Mouse (Mus musculus) forebrain, embryonic 14.5 days (tissue): Measurements from ENCODE around the gene 2700081O15Rik. TPM values are rescaled to one million over a fixed set of nuclear protein-coding genes. Genes with fewer than 3 reads are reported as not detected.

Experiments used
- ATAC-seq: fragments of 200-750 bp; cut with Nextera tagmentation; 2 replicates; pipeline ENCODE4 v1.8.0; 2017; ENCODE audit warnings: mild to moderate bottlenecking, moderate library complexity
- DNase-seq: peaks from one replicate; pipeline ENCODE4 v3.0.0-alpha.2; 2015; ENCODE audit warnings: low spot score
- H3K27ac ChIP-seq: fragments of 300-500 bp; sonication (generic); 2 replicates; pipeline ENCODE4 v1.5.1; 2014; ENCODE audit warnings: low read depth, mild to moderate bottlenecking, control low read depth, low read length, moderate library complexity
- H3K27me3 ChIP-seq: fragments of 300-500 bp; sonication (generic); replicated peaks from 2 replicates; pipeline ENCODE4 v1.6.1; 2014; ENCODE audit warnings: low read length, control low read depth, mixed read lengths; ENCODE audit not compliant: control insufficient read depth, insufficient read depth
- H3K36me3 ChIP-seq: fragments of 300-500 bp; sonication (generic); 2 replicates; pipeline ENCODE4 v1.6.1; 2014; ENCODE audit warnings: low read length, control low read depth; ENCODE audit not compliant: control insufficient read depth, insufficient read depth
- H3K4me1 ChIP-seq: fragments of 300-500 bp; sonication (generic); 2 replicates; pipeline ENCODE4 v1.6.1; 2014; ENCODE audit warnings: antibody characterized with exemption, low read length, control low read depth; ENCODE audit not compliant: control insufficient read depth, insufficient read depth
- H3K4me2 ChIP-seq: fragments of 300-500 bp; sonication (generic); 2 replicates; pipeline ENCODE4 v1.6.1; 2014; ENCODE audit warnings: mild to moderate bottlenecking, control low read depth, low read length
- H3K4me3 ChIP-seq: fragments of 300-500 bp; sonication (generic); 2 replicates; pipeline ENCODE4 v1.5.1; 2014; ENCODE audit warnings: low read depth, low read length, control low read depth
- H3K9ac ChIP-seq: fragments of 300-500 bp; sonication (generic); 2 replicates; pipeline ENCODE4 v1.6.1; 2014; ENCODE audit warnings: mild to moderate bottlenecking, low read length, control low read depth, moderate library complexity
- H3K9me3 ChIP-seq: fragments of 300-500 bp; sonication (generic); replicated peaks from 2 replicates; pipeline ENCODE4 v1.6.1; 2016; ENCODE audit warnings: low read length, control low read depth, mixed read lengths; ENCODE audit not compliant: control insufficient read depth
- WGBS: fragments of 180-500 bp; shearing (Covaris S2); extraction: QIAGEN DNeasy Blood & Tissue Kit; methylation state at CpG from one replicate; pipeline ENCODE4 v1.1.7; 2014; 5-methylcytosine and 5-hydroxymethylcytosine counted together
- microRNA-seq: library from miRNA; unstranded; fragments of <30 nt; microRNA quantifications from one replicate; pipeline ENCODE4, GENCODE M21; 2016
- polyA plus RNA-seq: library from polyadenylated mRNA; unstranded; fragments of >200 nt; fragmentation: Nextera tagmentation; extraction: Ambion mirVana; gene quantifications from 2 replicates; pipeline ENCODE4 v1.2.1, GENCODE M21; 2014

2700081O15Rik gene
- polyA plus RNA-seq, 1 experiment from 2014 or later = 24.7 TPM

DNA sequence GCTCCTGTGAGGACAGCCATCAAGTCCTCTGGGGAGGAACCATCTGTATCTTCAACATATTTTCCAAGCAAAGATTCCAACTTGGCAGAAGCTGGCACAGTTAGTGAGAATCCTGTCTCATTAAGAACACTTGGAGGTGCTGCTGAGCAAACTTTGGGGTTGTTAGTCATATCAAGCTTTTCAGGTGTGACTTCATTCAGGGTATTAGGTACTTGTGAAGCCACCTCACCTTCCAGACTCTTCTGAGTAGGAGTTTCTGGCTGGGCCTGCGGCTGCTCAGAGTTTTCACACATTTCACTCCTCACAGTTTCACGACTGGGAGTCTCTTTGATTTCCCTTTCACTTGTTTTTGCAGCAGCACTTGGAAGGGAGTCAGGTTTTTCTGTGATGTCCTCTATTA is 39.4 kb downstream of the 2700081O15Rik start:
- no peak overlapping the region for H3K9ac ChIP-seq
- H3K9me3 ChIP-seq = no peaks in the 10 kb centered on the region
- DNase-seq = no peak
- H3K4me1 ChIP-seq = no peaks in the 10 kb centered on the region
- H3K4me2 ChIP-seq = no peak overlapping the region
- WGBS = 87% methylated on average over 2 of the region's 2 CpGs
- H3K4me3 ChIP-seq = no peak overlapping the region
- H3K36me3 ChIP-seq = peaks cover 20% of the 10 kb centered on the region
- no peak overlapping the region for H3K27ac ChIP-seq
- no peaks in the 10 kb centered on the region for H3K27me3 ChIP-seq
- no peak for ATAC-seq

DNA sequence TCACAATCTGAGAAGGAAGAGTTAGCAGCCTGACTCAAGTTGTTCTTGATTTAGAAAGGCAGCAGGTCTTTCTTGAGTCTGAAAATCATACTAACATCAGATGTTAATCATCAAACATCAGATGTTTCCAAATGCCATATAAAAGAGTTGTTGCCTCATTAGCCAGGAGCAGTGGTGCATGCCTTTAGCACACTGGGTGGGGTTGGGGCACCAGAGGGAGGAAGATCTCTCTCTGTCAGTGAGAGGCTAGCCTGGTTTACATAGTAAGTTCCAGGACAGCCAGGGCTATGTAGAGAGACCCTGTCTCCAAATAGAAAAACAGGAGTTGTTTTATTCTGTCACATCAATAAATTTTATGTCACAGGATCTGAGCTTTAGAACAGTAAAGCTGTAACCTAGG is 41.5 kb downstream of the 2700081O15Rik start:
- H3K4me2 ChIP-seq = no peak overlapping the region
- H3K4me3 ChIP-seq = no peak overlapping the region
- H3K36me3 ChIP-seq = peaks cover 22% of the 10 kb centered on the region
- no peaks in the 10 kb centered on the region for H3K9me3 ChIP-seq
- no peak for ATAC-seq
- H3K27ac ChIP-seq = no peak overlapping the region
- H3K4me1 ChIP-seq = no peaks in the 10 kb centered on the region
- no peak for DNase-seq
- H3K9ac ChIP-seq = no peak overlapping the region
- H3K27me3 ChIP-seq = no peaks in the 10 kb centered on the region

DNA sequence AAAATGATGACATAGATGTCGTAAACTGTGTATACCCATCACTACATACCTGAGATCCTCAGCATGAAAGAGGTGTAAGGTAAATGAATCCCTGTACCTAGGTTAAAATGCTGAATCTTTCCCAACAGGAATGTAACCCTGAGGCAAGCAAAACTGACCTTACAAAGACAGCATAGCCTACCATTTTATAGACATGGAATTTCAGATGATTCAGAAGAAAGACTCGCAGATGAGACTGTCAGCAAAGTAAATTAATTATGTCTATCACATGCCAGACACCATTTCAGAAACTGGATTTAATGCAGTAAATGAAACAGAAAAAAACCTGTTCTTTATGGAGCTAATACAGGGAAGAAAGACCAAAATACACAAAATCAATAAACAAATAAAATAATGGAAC is 41.9 kb downstream of the 2700081O15Rik start:
- 90% methylated on average over 2 of the region's 2 CpGs for WGBS

GRCm38 (mm10) chr19:7467915-7468314 is 50.5 kb downstream of the 2700081O15Rik start:
- Histone ChIP-seq H3K4me2 (no peak overlapping the region), H3K4me3 (no peak overlapping the region), H3K4me1 (0 out of 2 replicates have a peak, but pooled peaks cover 5% of the 10 kb centered on the region), H3K27me3 (no peaks in the 10 kb centered on the region), H3K27ac (no peak overlapping the region), H3K36me3 (peaks cover 24% of the 10 kb centered on the region; the same call in 1 of the 2 replicates), H3K9ac (no peak overlapping the region), H3K9me3 (no peaks in the 10 kb centered on the region)
- ATAC-seq (no peak), DNase-seq (no peak)

More for the DNA sequence above, 41.9 kb downstream of the 2700081O15Rik start:
- DNase-seq = no peak
- no peak for ATAC-seq
- H3K9me3 ChIP-seq = no peaks in the 10 kb centered on the region
- no peak overlapping the region for H3K4me2 ChIP-seq
- no peaks in the 10 kb centered on the region for H3K4me1 ChIP-seq
- no peaks in the 10 kb centered on the region for H3K27me3 ChIP-seq
- H3K4me3 ChIP-seq = no peak overlapping the region
- H3K27ac ChIP-seq = no peak overlapping the region
- H3K36me3 ChIP-seq = peaks cover 22% of the 10 kb centered on the region
- H3K9ac ChIP-seq = no peak overlapping the region

GRCm38 (mm10) chr19:7470643-7471042 is 53.2 kb downstream of the 2700081O15Rik start:
- H3K36me3 ChIP-seq = peaks cover 37% of the 10 kb centered on the region; the same call in 1 of the 2 replicates
- no peak overlapping the region for H3K9ac ChIP-seq
- H3K27me3 ChIP-seq = no peaks in the 10 kb centered on the region
- WGBS = 93% methylated on average over 2 of the region's 2 CpGs
- ATAC-seq (no peak), DNase-seq (no peak)
- 0 out of 2 replicates have a peak, but pooled peaks cover 5% of the 10 kb centered on the region for H3K4me1 ChIP-seq
- H3K9me3 ChIP-seq = no peaks in the 10 kb centered on the region
- no peak overlapping the region for H3K4me2 ChIP-seq
- H3K27ac ChIP-seq = no peak overlapping the region
- no peak overlapping the region for H3K4me3 ChIP-seq

Small RNAs within 50 kb of the gene (microRNA-seq; reads per million reads assigned to microRNA genes)
- gene Mir6991 = 3.6 reads per million, percentile 20 among the genes with 10 or more reads in this experiment

Other genes with a start within 250 kb of the 2700081O15Rik start
- 262 TPM in 2 replicates for gene Otub1, start 211.3 kb upstream of the 2700081O15Rik start, polyA plus RNA-seq
- gene Cox8a, start 200.0 kb upstream of the 2700081O15Rik start, polyA plus RNA-seq = 772 and 935 TPM in 2 replicates
- gene Naa40, start 176.4 kb upstream of the 2700081O15Rik start, polyA plus RNA-seq = 62.7 and 69.6 TPM in 2 replicates
- gene Rcor2, start 150.3 kb upstream of the 2700081O15Rik start, polyA plus RNA-seq = 36.2 and 36.6 TPM in 2 replicates
- 32.6 and 38.6 TPM in 2 replicates for gene Mark2, start 75.8 kb upstream of the 2700081O15Rik start, polyA plus RNA-seq
- 33.6 and 36.2 TPM in 2 replicates for gene Spindoc, start 34.6 kb upstream of the 2700081O15Rik start, polyA plus RNA-seq
- gene Rtn3, start 65.7 kb downstream of the 2700081O15Rik start, polyA plus RNA-seq = 464 and 468 TPM in 2 replicates
- gene Atl3, start 76.4 kb downstream of the 2700081O15Rik start, polyA plus RNA-seq = 5.9 and 7.1 TPM in 2 replicates
- gene Pla2g16, start 139.8 kb downstream of the 2700081O15Rik start, polyA plus RNA-seq = 4.6 and 5.5 TPM in 2 replicates
- 0.14 and 0.20 TPM in 2 replicates for gene Lgals12, start 189.6 kb downstream of the 2700081O15Rik start, polyA plus RNA-seq
- gene Hrasls5, start 194.9 kb downstream of the 2700081O15Rik start, polyA plus RNA-seq = not detected in 2 replicates